7 mouse cellular contexts compared by ENCODE assay signal in the genomic region with DNA sequence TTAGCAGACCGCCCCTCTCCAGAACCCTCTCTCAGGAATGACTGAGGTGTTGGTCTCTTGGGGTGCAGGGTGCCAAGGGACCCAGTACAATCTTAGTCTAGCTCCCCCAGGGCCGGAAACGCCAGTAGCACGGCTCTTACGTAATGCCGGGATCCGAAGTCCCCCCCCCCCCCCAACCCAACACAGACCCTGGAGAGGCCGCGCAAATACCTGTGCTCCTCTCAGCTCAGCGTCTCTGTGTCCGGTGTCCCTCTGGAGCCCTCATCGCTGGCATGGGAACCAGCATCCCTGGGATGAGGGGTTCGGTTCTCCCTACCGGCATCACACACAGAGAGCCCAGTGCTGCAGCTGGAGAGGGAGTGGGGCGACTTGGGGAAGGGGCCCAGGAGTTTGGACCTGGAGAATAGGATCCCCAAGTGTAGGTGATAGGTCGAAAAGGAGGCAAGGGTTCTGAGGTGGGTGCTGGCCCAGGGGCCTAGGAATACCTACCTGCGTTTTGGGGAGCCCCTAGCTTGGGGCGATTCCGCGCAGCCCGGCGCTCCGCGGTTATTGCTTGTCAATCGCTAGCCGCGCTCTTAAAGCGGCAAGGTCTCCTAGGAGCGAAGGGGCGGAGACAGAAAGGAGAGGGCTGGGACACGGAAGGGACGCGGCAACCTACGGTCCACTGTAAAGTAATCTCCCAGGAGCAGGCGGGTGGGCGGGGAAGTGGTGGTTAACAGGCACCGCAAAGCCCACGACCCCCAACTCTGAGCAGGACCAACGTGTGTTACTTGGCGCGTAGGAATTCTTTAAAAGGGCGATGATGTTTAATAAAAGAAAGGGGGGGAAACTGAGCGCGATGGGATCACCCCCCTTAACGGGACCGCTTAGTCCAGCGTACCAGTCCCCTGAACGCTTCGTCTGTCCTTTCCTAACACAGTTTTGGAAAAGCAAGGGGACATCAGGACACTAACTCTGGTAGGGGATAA. TPM values are rescaled to one million over a fixed set of nuclear protein-coding genes. Genes with fewer than 3 reads are reported as not detected.
DNase-seq lines count a peak whose midpoint lies in the region; ATAC-seq lines count a peak whose summit lies in the region.

A gene (minus strand): TSS at position 585 of the 968 bp plus-strand sequence.

- H3K27me3 ChIP-seq in hindbrain, embryonic 12.5 days = 0 out of 2 replicates have a peak, but pooled peaks cover 5% of the 10 kb centered on the region

- peak within 1 kb of the TSS; percentile 80 for H3K4me2 ChIP-seq in hindbrain, embryonic 12.5 days (replicated peaks)

- H3K4me1 ChIP-seq in hindbrain, embryonic 12.5 days = peaks cover 29% of the 10 kb centered on the region

- peak within 1 kb of the TSS; percentile 75 for H3K9ac ChIP-seq in hindbrain, embryonic 12.5 days

- H3K9me3 ChIP-seq in hindbrain, embryonic 12.5 days (replicated peaks) = no peaks in the 10 kb centered on the region

- under 1% methylated on average over 49 of the region's 49 CpGs for WGBS in hindbrain, embryonic 12.5 days

- peak; percentile 57 for ATAC-seq in hindbrain, embryonic 12.5 days (ENCODE audit: low FRiP score)

- no peaks in the 10 kb centered on the region for H3K36me3 ChIP-seq in hindbrain, embryonic 12.5 days

- DNase-seq in adrenal gland, adult 2 months = peak; percentile 86
- peak; percentile 73 to 76 for DNase-seq in cerebellum, postnatal 14 days
- DNase-seq in frontal cortex, postnatal 10 days (ENCODE audit: low spot score in 2 of 2) = peak; percentile 60 to 70
- peak; percentile 64 to 65 for DNase-seq in layer of hippocampus, postnatal 25 days (ENCODE audit: extremely low spot score in 1 of 2, low spot score in 1 of 2)
- peak; percentile 64 for DNase-seq in lung, postnatal 25 days (ENCODE audit: low spot score)
- peak; percentile 86 for DNase-seq in right cerebral cortex, adult 18-20 months

- peak within 1 kb of the TSS; percentile 62 for H3K4me3 ChIP-seq in hindbrain, embryonic 12.5 days

- H3K27ac ChIP-seq in hindbrain, embryonic 12.5 days = peak within 1 kb of the TSS; percentile 96

RNA-seq across cellular contexts. Expression of the gene that starts here (rescaled TPM):
- 10 to 100 TPM in 1 of 2 experiments, 1 to 10 TPM in 1; 9.8 to 12.3 TPM for total RNA-seq in adrenal gland, adult 2 months (2021)
- polyA plus RNA-seq in adrenal gland, adult 2 months (2012; rRNA removed) = 14.4 and 17.5 TPM in 2 replicates
- polyA plus RNA-seq in hindbrain, embryonic 12.5 days (2016; fragmentation: Nextera tagmentation; extraction: Ambion mirVana) = 22.0 and 24.1 TPM in 2 replicates
- total RNA-seq in layer of hippocampus, postnatal 25 days (2021) = 100 to 1,000 TPM; 149 TPM

Comparison
In these comparisons a context has a peak if more than half of its experiments do, and no peak if none do; other contexts are left out.
1. Peak in every context shown above with its lines: DNase-seq, ATAC-seq, H3K4me3 ChIP-seq and H3K27ac ChIP-seq.
2. RNA of the gene that starts here (total RNA-seq): 149 TPM in layer of hippocampus, postnatal 25 days; 9.8 to 12.3 TPM in adrenal gland, adult 2 months; every median in the first group is over 10 times any median in the second.